Mouse (Mus musculus): ENCODE data around the gene Gm5269. TPM values are rescaled to one million over a fixed set of nuclear protein-coding genes. Genes with fewer than 3 reads are reported as not detected.
A peak's percentile ranks its signal among the peaks of the same experiment; 100 is the strongest.

Gene Gm5269
- polyA plus RNA-seq, 1 experiment from 2014 or later = not detected

GRCm38 (mm10) chr1:45919752-45920151 lies 29.7 kb upstream of the Gm5269 start:
- WGBS = 96% methylated on average over 1 of the region's 1 CpGs
- no peak overlapping the region for H3K9ac ChIP-seq (ENCODE audit: low read depth, low read length)
- no peak overlapping the region for H3K27ac ChIP-seq (ENCODE audit: low read length)
- H3K9me3 ChIP-seq (ENCODE audit: control insufficient read depth, low read length) = no peaks in the 10 kb centered on the region
- ATAC-seq = no peak
- H3K4me2 ChIP-seq (ENCODE audit: low read depth, low read length) = no peak overlapping the region
- peaks cover 7% of the 10 kb centered on the region for H3K4me1 ChIP-seq (ENCODE audit: control insufficient read depth, insufficient read depth, low read length)
- no peak overlapping the region for H3K4me3 ChIP-seq (ENCODE audit: low read length)
- H3K36me3 ChIP-seq (ENCODE audit: control insufficient read depth, insufficient read depth, low read length) = 0 out of 2 replicates have a peak, but pooled peaks cover 3% of the 10 kb centered on the region
- H3K27me3 ChIP-seq (replicated peaks; ENCODE audit: control insufficient read depth, insufficient read depth, low read length) = no peaks in the 10 kb centered on the region

- H3K9me3 ChIP-seq (ENCODE audit: control insufficient read depth, low read length) = no peaks in the 10 kb centered on the region
- no peak overlapping the region for H3K9ac ChIP-seq (ENCODE audit: low read depth, low read length)
- H3K4me2 ChIP-seq (ENCODE audit: low read depth, low read length) = no peak overlapping the region
- no peaks in the 10 kb centered on the region for H3K27me3 ChIP-seq (replicated peaks; ENCODE audit: control insufficient read depth, insufficient read depth, low read length)
- 0 out of 2 replicates have a peak overlapping the region, but pooled peaks have one; percentile 15 for H3K27ac ChIP-seq (ENCODE audit: low read length)
- ATAC-seq = peak; percentile 82
- H3K36me3 ChIP-seq (ENCODE audit: control insufficient read depth, insufficient read depth, low read length) = peaks cover 3% of the 10 kb centered on the region; the same call in 1 of the 2 replicates
- no peak overlapping the region for H3K4me3 ChIP-seq (ENCODE audit: low read length)
- peaks cover 5% of the 10 kb centered on the region for H3K4me1 ChIP-seq (ENCODE audit: control insufficient read depth, insufficient read depth, low read length)
- 65% methylated on average over 4 of the region's 4 CpGs for WGBS
These were observed 27.2 kb upstream of the Gm5269 start for GRCm38 (mm10) chr1:45917136-45917803.

GRCm38 (mm10) chr1:45916174-45916573 lies 26.1 kb upstream of the Gm5269 start:
- H3K9ac ChIP-seq (ENCODE audit: low read depth, low read length) = no peak overlapping the region
- H3K36me3 ChIP-seq (ENCODE audit: control insufficient read depth, insufficient read depth, low read length) = peaks cover 3% of the 10 kb centered on the region; the same call in 1 of the 2 replicates
- no peak overlapping the region for H3K4me2 ChIP-seq (ENCODE audit: low read depth, low read length)
- peaks cover 5% of the 10 kb centered on the region for H3K4me1 ChIP-seq (ENCODE audit: control insufficient read depth, insufficient read depth, low read length)
- no peaks in the 10 kb centered on the region for H3K9me3 ChIP-seq (ENCODE audit: control insufficient read depth, low read length)
- H3K27ac ChIP-seq (ENCODE audit: low read length) = no peak overlapping the region
- WGBS = 57% methylated on average over 3 of the region's 3 CpGs
- no peak overlapping the region for H3K4me3 ChIP-seq (ENCODE audit: low read length)
- no peak for ATAC-seq
- H3K27me3 ChIP-seq (replicated peaks; ENCODE audit: control insufficient read depth, insufficient read depth, low read length) = no peaks in the 10 kb centered on the region

GRCm38 (mm10) chr1:45914236-45914635 lies 24.2 kb upstream of the Gm5269 start:
- Histone ChIP-seq H3K27me3 (replicated peaks; ENCODE audit: control insufficient read depth, insufficient read depth, low read length) (no peaks in the 10 kb centered on the region), H3K4me3 (ENCODE audit: low read length) (no peak overlapping the region), H3K9me3 (ENCODE audit: control insufficient read depth, low read length) (no peaks in the 10 kb centered on the region), H3K9ac (ENCODE audit: low read depth, low read length) (no peak overlapping the region), H3K27ac (ENCODE audit: low read length) (no peak overlapping the region), H3K4me2 (ENCODE audit: low read depth, low read length) (no peak overlapping the region), H3K36me3 (ENCODE audit: control insufficient read depth, insufficient read depth, low read length) (no peaks in the 10 kb centered on the region; the same call in 1 of the 2 replicates), H3K4me1 (ENCODE audit: control insufficient read depth, insufficient read depth, low read length) (no peaks in the 10 kb centered on the region; the same call in 1 of the 2 replicates)
- WGBS = 85% methylated on average over 4 of the region's 4 CpGs
- no peak for ATAC-seq

GRCm38 (mm10) chr1:45905107-45905821 lies 15.2 kb upstream of the Gm5269 start:
- peak; percentile 96 for ATAC-seq
- Histone ChIP-seq H3K36me3 (ENCODE audit: control insufficient read depth, insufficient read depth, low read length) (no peaks in the 10 kb centered on the region), H3K4me1 (ENCODE audit: control insufficient read depth, insufficient read depth, low read length) (peaks cover 14% of the 10 kb centered on the region), H3K9ac (ENCODE audit: low read depth, low read length) (0 out of 2 replicates have a peak overlapping the region, but pooled peaks have one; percentile 19), H3K4me3 (ENCODE audit: low read length) (no peak overlapping the region), H3K4me2 (ENCODE audit: low read depth, low read length) (no peak overlapping the region; the same call in 1 of the 2 replicates), H3K27ac (ENCODE audit: low read length) (peak overlapping the region; percentile 86), H3K9me3 (ENCODE audit: control insufficient read depth, low read length) (no peaks in the 10 kb centered on the region), H3K27me3 (replicated peaks; ENCODE audit: control insufficient read depth, insufficient read depth, low read length) (no peaks in the 10 kb centered on the region)
- WGBS = 13% methylated on average over 5 of the region's 5 CpGs

- 75% methylated on average over 3 of the region's 3 CpGs for WGBS
- Histone ChIP-seq H3K9ac (ENCODE audit: low read depth, low read length) (no peak overlapping the region), H3K36me3 (ENCODE audit: control insufficient read depth, insufficient read depth, low read length) (no peaks in the 10 kb centered on the region), H3K27me3 (replicated peaks; ENCODE audit: control insufficient read depth, insufficient read depth, low read length) (no peaks in the 10 kb centered on the region), H3K9me3 (ENCODE audit: control insufficient read depth, low read length) (no peaks in the 10 kb centered on the region), H3K4me1 (ENCODE audit: control insufficient read depth, insufficient read depth, low read length) (peaks cover 14% of the 10 kb centered on the region), H3K27ac (ENCODE audit: low read length) (peak overlapping the region; percentile 62), H3K4me3 (ENCODE audit: low read length) (no peak overlapping the region), H3K4me2 (ENCODE audit: low read depth, low read length) (no peak overlapping the region)
- peak; percentile 41 for ATAC-seq
These were observed 14.1 kb upstream of the Gm5269 start for GRCm38 (mm10) chr1:45904161-45904560.

GRCm38 (mm10) chr1:45898044-45898443 lies 8.0 kb upstream of the Gm5269 start:
- Histone ChIP-seq H3K4me2 (ENCODE audit: low read depth, low read length) (no peak overlapping the region), H3K36me3 (ENCODE audit: control insufficient read depth, insufficient read depth, low read length) (no peaks in the 10 kb centered on the region), H3K4me1 (ENCODE audit: control insufficient read depth, insufficient read depth, low read length) (no peaks in the 10 kb centered on the region), H3K27me3 (replicated peaks; ENCODE audit: control insufficient read depth, insufficient read depth, low read length) (no peaks in the 10 kb centered on the region), H3K4me3 (ENCODE audit: low read length) (no peak overlapping the region), H3K9me3 (ENCODE audit: control insufficient read depth, low read length) (no peaks in the 10 kb centered on the region), H3K27ac (ENCODE audit: low read length) (no peak overlapping the region), H3K9ac (ENCODE audit: low read depth, low read length) (no peak overlapping the region)
- ATAC-seq = peak; percentile 76
- WGBS = 38% methylated on average over 1 of the region's 1 CpGs

- ATAC-seq = peak; percentile 75
- no peaks in the 10 kb centered on the region for H3K36me3 ChIP-seq (ENCODE audit: control insufficient read depth, insufficient read depth, low read length)
- no peak overlapping the region for H3K4me3 ChIP-seq (ENCODE audit: low read length)
- H3K27me3 ChIP-seq (replicated peaks; ENCODE audit: control insufficient read depth, insufficient read depth, low read length) = no peaks in the 10 kb centered on the region
- 77% methylated on average over 6 of the region's 6 CpGs for WGBS
- H3K4me1 ChIP-seq (ENCODE audit: control insufficient read depth, insufficient read depth, low read length) = no peaks in the 10 kb centered on the region
- no peak overlapping the region for H3K27ac ChIP-seq (ENCODE audit: low read length)
- no peak overlapping the region for H3K4me2 ChIP-seq (ENCODE audit: low read depth, low read length)
- H3K9ac ChIP-seq (ENCODE audit: low read depth, low read length) = no peak overlapping the region
- H3K9me3 ChIP-seq (ENCODE audit: control insufficient read depth, low read length) = no peaks in the 10 kb centered on the region
These were observed 4.3 kb upstream of the Gm5269 start for GRCm38 (mm10) chr1:45894168-45894912.

GRCm38 (mm10) chr1:45891986-45892385 lies 1.9 kb upstream of the Gm5269 start:
- no peaks in the 10 kb centered on the region for H3K9me3 ChIP-seq (ENCODE audit: control insufficient read depth, low read length)
- H3K9ac ChIP-seq (ENCODE audit: low read depth, low read length) = no peak overlapping the region
- WGBS = 72% methylated on average over 2 of the region's 2 CpGs
- H3K36me3 ChIP-seq (ENCODE audit: control insufficient read depth, insufficient read depth, low read length) = no peaks in the 10 kb centered on the region
- no peaks in the 10 kb centered on the region for H3K27me3 ChIP-seq (replicated peaks; ENCODE audit: control insufficient read depth, insufficient read depth, low read length)
- no peak overlapping the region for H3K4me3 ChIP-seq (ENCODE audit: low read length)
- H3K4me1 ChIP-seq (ENCODE audit: control insufficient read depth, insufficient read depth, low read length) = no peaks in the 10 kb centered on the region
- no peak overlapping the region for H3K4me2 ChIP-seq (ENCODE audit: low read depth, low read length)
- H3K27ac ChIP-seq (ENCODE audit: low read length) = no peak overlapping the region
- no peak for ATAC-seq
